Mouse (Mus musculus) liver, embryonic 15.5 days (tissue): ENCODE results near the gene Ctxn1. TPM values are rescaled to one million over a fixed set of nuclear protein-coding genes. Genes with fewer than 3 reads are reported as not detected.
"Not testable (repeated sequence)": the region's sequence is repeated elsewhere in the genome, so short reads cannot be mapped to it uniquely, and the experiment has no call there.

ENCODE experiments used
- ATAC-seq: fragments of 200-750 bp; cut with Nextera tagmentation; 2 replicates; pipeline ENCODE4 v1.8.0; 2017; ENCODE audit warnings: moderate number of reproducible peaks, mild to moderate bottlenecking, moderate library complexity; ENCODE audit not compliant: insufficient read depth
- H3K27ac ChIP-seq: fragments of 300-500 bp; sonication (generic); replicated peaks from 2 replicates; pipeline ENCODE4 v1.5.1; 2015; ENCODE audit warnings: mild to moderate bottlenecking, inconsistent platforms
- H3K27me3 ChIP-seq: fragments of 300-500 bp; sonication (generic); 2 replicates; pipeline ENCODE4 v1.6.1; 2015; ENCODE audit warnings: mild to moderate bottlenecking, inconsistent platforms
- H3K36me3 ChIP-seq: fragments of 300-500 bp; sonication (generic); replicated peaks from 2 replicates; pipeline ENCODE4 v1.6.1; 2015; ENCODE audit warnings: moderate library complexity, mild to moderate bottlenecking, inconsistent platforms
- H3K4me1 ChIP-seq: fragments of 300-500 bp; sonication (generic); replicated peaks from 2 replicates; pipeline ENCODE4 v1.6.1; 2015; ENCODE audit warnings: inconsistent platforms
- H3K4me2 ChIP-seq: fragments of 300-500 bp; sonication (generic); 2 replicates; pipeline ENCODE4 v1.6.1; 2015; ENCODE audit warnings: moderate library complexity, mild to moderate bottlenecking, inconsistent platforms
- H3K4me3 ChIP-seq: fragments of 300-500 bp; sonication (generic); replicated peaks from 2 replicates; pipeline ENCODE4 v1.5.1; 2015; ENCODE audit warnings: mild to moderate bottlenecking, inconsistent platforms
- H3K9ac ChIP-seq: fragments of 300-500 bp; sonication (generic); 2 replicates; pipeline ENCODE4 v1.6.1; 2015; ENCODE audit warnings: moderate library complexity, mild to moderate bottlenecking, inconsistent platforms
- H3K9me3 ChIP-seq: fragments of 300-500 bp; sonication (generic); replicated peaks from 2 replicates; pipeline ENCODE4 v1.6.1; 2016; ENCODE audit warnings: inconsistent platforms
- WGBS: fragments of 180-500 bp; shearing (Covaris S2); methylation state at CpG from one replicate; pipeline ENCODE4 v1.1.7; 2015; ENCODE audit warnings: mixed read lengths; ENCODE audit not compliant: insufficient replicate concordance; 5-methylcytosine and 5-hydroxymethylcytosine counted together
- polyA plus RNA-seq: library from polyadenylated mRNA; unstranded; fragments of >200 nt; fragmentation: Nextera tagmentation; extraction: Ambion mirVana; gene quantifications from 2 replicates; pipeline ENCODE4 v1.2.1, GENCODE M21; 2015

Gene Ctxn1
- polyA plus RNA-seq, 1 experiment from 2014 or later: 2.4 TPM

DNA sequence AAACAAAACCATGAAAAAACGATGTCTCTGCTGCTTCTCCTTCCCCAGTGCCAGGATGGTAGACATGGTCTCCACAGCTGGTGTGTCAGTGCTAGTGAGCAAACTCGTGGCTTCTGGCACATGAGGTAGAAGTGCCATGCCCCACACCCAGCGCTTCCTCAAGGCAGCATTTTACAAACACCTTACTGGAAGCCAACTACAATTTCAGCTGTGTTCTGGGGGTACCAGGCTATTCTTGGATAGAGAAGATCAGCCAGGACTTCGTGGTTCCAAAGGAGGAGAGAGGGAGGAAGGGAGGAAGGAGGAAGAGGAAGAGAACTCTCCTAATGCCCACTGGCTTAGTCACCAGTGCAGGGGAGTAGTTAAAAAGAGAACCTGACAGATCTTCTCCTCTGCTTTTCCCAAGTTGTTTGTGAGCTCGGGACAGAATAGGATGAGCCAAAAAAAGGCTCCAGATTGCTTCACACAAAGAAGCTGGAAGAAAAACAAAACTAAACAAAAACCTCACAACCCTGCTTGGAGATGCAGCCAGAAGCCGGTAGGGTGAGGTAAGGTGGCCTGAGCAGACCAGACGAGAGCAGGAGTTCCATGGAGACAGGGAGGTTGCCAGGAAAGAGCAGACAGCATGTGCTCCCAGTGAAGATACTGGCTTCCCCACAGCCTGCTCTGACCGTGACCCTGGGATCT is 4.2 kb upstream of the Ctxn1 start:
- ATAC-seq: no peak
- no peaks in the 10 kb centered on the region for H3K9me3 ChIP-seq
- peaks cover 17% of the 10 kb centered on the region for H3K4me1 ChIP-seq
- H3K4me3 ChIP-seq: no peak overlapping the region
- H3K27ac ChIP-seq: no peak overlapping the region
- no peaks in the 10 kb centered on the region for H3K27me3 ChIP-seq
- 63% methylated on average over 8 of the region's 8 CpGs for WGBS
- no peak overlapping the region for H3K4me2 ChIP-seq
- H3K9ac ChIP-seq: no peak overlapping the region
- peaks cover 88% of the 10 kb centered on the region for H3K36me3 ChIP-seq

DNA sequence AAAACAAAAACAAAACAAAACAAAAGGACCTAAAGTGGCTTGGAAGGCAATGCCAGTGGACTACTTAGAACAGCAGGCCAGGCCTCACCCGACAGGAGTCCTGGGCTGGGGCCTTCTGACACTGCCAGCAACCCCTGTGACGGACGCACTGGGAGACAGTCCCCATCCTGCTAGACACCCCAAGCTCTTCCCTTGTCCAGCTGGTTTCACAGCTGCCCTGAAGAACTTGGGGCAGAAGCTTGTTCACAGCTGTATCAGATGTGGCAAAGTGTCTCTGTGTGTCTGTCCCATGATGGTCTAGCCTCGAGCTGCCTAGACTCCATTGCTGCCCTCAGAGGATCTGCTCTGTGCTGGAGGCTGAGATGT is 714 bp upstream of the Ctxn1 start:
- Histone ChIP-seq H3K4me1 (peaks cover 22% of the 10 kb centered on the region), H3K27ac (no peak overlapping the region), H3K4me3 (no peak overlapping the region), H3K27me3 (no peaks in the 10 kb centered on the region), H3K9me3 (no peaks in the 10 kb centered on the region), H3K36me3 (peaks cover 70% of the 10 kb centered on the region), H3K4me2 (peak overlapping the region; percentile 100; the same call in 1 of the 2 replicates), H3K9ac (no peak overlapping the region)
- ATAC-seq: no peak
- WGBS: 80% methylated on average over 4 of the region's 4 CpGs

DNA sequence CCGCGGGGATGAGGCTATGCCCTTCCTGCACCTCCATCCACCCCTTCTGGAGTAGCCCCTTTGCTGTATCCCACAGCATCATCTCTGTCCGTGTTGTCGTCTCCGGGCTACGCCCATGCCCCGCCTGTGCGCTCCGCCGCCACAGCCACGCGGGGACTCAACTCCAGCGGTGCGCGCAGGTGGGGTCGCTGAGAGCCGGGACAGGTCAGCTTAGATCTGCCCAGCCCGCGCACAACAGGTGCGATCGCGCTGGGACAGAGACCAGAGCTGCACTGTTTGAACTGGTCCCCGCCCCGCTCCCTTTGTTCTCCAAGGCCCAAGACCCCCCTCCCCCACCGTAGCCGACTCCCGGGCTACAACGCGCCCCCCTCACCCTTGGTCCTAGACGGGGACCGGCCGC is 396 bp downstream of the Ctxn1 start:
- no peaks in the 10 kb centered on the region for H3K9me3 ChIP-seq
- H3K9ac ChIP-seq: peak overlapping the region; percentile 54
- ATAC-seq: peak; percentile 56
- peak overlapping the region; percentile 29 for H3K27ac ChIP-seq
- peaks cover 30% of the 10 kb centered on the region for H3K4me1 ChIP-seq
- no peaks in the 10 kb centered on the region for H3K27me3 ChIP-seq
- peaks cover 65% of the 10 kb centered on the region for H3K36me3 ChIP-seq
- WGBS: under 1% methylated on average over 32 of the region's 32 CpGs
- peak overlapping the region; percentile 100 for H3K4me2 ChIP-seq
- H3K4me3 ChIP-seq: peak overlapping the region; percentile 64

DNA sequence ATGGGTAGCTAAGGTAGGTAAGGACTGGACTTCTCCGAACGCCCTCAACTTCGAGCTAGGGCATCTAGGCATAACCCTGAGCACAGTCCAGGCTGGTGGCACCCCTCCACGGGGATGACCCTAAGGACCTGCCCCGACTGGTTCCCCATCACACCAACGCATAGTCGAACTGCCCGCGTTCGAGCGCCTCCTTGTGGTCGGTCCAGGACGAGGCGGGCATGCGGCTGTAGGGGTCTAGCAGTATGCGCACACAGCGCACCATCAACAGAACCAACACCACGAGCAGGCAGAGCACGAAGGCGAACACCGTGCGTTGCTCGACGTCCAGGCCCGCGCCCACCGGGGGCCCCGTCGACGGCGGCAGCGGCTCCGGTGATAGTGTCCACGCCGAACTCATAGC is 841 bp downstream of the Ctxn1 start:
- Histone ChIP-seq H3K27me3 (no peaks in the 10 kb centered on the region), H3K4me1 (peaks cover 34% of the 10 kb centered on the region), H3K36me3 (peaks cover 61% of the 10 kb centered on the region), H3K4me2 (peak overlapping the region; percentile 100), H3K9me3 (no peaks in the 10 kb centered on the region), H3K4me3 (peak overlapping the region; percentile 64), H3K9ac (peak overlapping the region; percentile 54), H3K27ac (peak overlapping the region; percentile 29; the same call in 1 of the 2 replicates)
- 3% methylated on average over 35 of the region's 35 CpGs for WGBS
- ATAC-seq: peak; percentile 26

DNA sequence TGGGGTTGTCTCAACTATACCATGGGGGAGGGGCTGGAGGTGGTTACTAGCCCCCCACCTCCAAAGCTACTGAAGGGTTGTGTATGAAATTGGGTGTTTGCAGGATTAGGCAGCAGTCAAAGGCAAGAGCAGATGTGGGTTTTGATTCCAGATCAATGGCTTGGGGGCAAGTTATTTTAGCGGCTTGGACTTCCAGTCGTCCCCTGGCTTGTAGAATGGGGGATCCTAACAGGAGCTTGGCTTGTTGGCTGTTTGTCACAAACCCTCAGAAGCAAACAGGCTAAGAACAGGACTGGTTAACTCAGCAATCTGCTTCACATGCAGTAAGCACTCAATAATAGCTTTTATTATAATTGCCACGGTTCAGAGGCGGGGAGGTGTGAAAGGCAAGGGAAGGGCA is 1.7 kb downstream of the Ctxn1 start:
- Histone ChIP-seq H3K27ac (no peak overlapping the region), H3K4me1 (peaks cover 38% of the 10 kb centered on the region), H3K4me3 (no peak overlapping the region), H3K27me3 (no peaks in the 10 kb centered on the region), H3K9ac (no peak overlapping the region), H3K4me2 (no peak overlapping the region), H3K36me3 (peaks cover 53% of the 10 kb centered on the region), H3K9me3 (no peaks in the 10 kb centered on the region)
- 82% methylated on average over 4 of the region's 4 CpGs for WGBS
- no peak for ATAC-seq

DNA sequence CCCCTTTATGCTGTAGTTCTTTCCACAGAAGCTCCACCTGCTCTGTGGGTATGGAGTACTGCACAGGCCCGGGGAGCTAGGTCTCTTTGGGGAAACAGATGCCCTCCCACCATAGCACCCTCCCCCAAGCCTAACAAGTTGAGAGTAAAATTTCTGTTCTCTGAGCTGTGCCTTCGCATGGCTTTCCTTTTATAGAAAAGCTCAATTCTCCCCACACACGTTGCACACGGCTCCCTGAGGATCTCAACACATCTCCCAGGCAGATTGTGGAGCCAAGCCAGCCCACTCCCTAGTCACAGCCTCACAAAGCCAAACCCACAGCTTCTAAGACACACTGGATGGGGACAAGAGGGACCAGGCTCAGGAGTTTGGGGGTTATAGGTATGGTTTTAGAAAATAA is 2.2 kb downstream of the Ctxn1 start:
- no peak overlapping the region for H3K27ac ChIP-seq

DNA sequence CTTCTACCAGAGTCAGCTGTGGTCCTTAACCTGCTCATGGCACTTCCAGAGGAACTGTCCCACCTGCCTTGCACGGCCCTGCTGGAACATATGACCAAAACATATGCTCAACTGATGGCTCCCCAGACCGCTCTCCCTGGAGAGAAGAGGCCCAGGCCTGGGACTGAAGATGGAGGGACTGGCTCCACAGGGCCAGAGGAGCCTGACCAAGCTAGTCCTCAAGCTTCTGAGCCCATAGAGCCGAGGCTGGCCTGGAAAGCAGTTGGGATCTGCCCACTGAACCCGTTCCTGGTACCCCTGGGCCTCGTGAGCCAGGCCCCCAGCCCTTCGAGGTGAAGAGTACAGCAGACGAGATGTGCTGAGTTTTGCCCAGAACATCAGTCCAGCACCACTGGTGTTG is 3.6 kb downstream of the Ctxn1 start:
- H3K4me2 ChIP-seq, H3K27ac ChIP-seq, H3K9ac ChIP-seq, ATAC-seq, H3K9me3 ChIP-seq, H3K27me3 ChIP-seq, H3K4me3 ChIP-seq: not testable (repeated sequence)
- Histone ChIP-seq H3K4me1 (peaks cover 49% of the 10 kb centered on the region), H3K36me3 (peaks cover 34% of the 10 kb centered on the region)
- 70% methylated on average over 7 of the region's 7 CpGs for WGBS

More for the DNA sequence above, 2.2 kb downstream of the Ctxn1 start:
- no peak overlapping the region for H3K4me3 ChIP-seq
- no peak for ATAC-seq
- H3K4me1 ChIP-seq: peaks cover 43% of the 10 kb centered on the region
- peaks cover 49% of the 10 kb centered on the region for H3K36me3 ChIP-seq
- no peak overlapping the region for H3K9ac ChIP-seq
- H3K4me2 ChIP-seq: no peak overlapping the region
- WGBS: 60% methylated on average over 4 of the region's 4 CpGs
- no peaks in the 10 kb centered on the region for H3K9me3 ChIP-seq
- H3K27me3 ChIP-seq: no peaks in the 10 kb centered on the region

DNA sequence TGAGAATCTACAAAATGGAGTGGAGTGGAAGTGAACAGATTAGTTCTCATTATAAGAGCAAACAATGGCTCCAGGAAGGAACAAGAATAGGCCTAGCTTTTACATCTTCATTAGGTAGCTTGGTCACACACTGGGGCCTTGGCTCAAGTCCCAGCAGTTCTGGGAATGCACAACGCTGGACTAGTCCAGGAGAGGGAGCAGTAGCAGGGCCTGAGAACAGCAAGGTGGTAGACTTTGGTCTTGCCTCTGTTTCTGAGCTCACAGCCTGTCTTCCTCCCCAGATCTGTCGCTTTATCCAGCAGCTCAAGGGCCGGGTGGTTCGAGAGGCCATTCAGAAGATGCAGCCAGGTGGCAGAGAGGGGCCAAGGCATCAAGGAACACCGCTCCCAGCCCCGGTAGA is 5.1 kb downstream of the Ctxn1 start:
- Histone ChIP-seq H3K4me1 (peaks cover 44% of the 10 kb centered on the region), H3K9me3 (no peaks in the 10 kb centered on the region), H3K27ac (no peak overlapping the region), H3K4me3 (peak overlapping the region; percentile 92), H3K4me2 (peak overlapping the region; percentile 92), H3K9ac (no peak overlapping the region; the same call in 1 of the 2 replicates), H3K36me3 (peaks cover 24% of the 10 kb centered on the region), H3K27me3 (no peaks in the 10 kb centered on the region)
- WGBS: 71% methylated on average over 6 of the region's 6 CpGs
- no peak for ATAC-seq

DNA sequence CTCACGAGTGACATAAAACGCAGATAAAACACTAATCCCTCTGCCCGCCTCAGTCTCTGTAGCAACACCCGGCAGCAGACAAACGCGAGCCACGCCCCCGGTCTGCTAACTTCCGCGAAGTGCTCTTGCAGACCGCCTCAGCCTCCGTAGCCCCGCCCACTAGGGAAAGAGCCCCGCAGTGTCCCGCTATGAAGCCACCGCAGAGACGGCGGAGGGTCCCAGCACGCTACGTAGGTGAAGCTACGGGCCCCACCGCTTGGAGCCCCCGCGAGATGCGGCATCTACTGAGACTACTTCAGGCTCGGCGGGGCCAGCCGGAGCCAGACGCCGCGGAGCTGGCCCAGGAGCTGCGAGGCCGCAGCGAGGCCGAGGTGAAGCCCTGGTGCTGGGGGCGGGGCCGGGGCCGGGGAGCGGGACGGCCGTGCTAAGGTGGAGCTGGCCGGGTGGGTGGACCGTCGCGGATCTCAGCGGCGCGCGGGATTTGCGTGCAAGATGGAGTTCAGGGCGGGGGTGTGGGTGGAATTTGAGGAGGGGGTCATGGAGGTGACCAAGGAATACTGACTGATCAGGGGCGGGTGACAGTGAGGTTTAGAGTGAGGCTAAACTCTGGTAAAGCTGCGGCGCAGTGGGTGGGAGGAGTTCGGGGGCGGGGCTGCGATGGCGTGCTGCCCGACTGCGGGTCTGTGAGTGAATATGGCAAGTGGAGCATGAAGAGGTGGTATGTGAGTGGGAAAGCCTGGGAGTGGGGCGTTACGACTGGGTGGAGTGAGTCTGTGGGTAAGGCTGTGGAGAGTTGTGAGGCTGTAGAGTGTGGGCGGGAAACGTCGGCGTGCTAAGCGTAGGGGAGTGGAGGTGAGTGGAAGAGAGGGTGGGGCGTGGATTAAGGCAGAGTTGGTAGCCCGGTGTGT is 5.9 kb downstream of the Ctxn1 start, which contains the start of gene Snapc2:
Snapc2 (plus strand) TSS at position 147 of the 908 bp plus-strand sequence.
- Histone ChIP-seq H3K9me3 (no peaks in the 10 kb centered on the region), H3K27me3 (no peaks in the 10 kb centered on the region), H3K36me3 (peaks cover 24% of the 10 kb centered on the region), H3K9ac (peak within 1 kb of the TSS; percentile 89), H3K27ac (peak within 1 kb of the TSS; percentile 85), H3K4me1 (peaks cover 36% of the 10 kb centered on the region), H3K4me3 (peak within 1 kb of the TSS; percentile 92), H3K4me2 (peak within 1 kb of the TSS; percentile 92)
- under 1% methylated on average over 69 of the region's 69 CpGs for WGBS
- peak; percentile 94 for ATAC-seq

DNA sequence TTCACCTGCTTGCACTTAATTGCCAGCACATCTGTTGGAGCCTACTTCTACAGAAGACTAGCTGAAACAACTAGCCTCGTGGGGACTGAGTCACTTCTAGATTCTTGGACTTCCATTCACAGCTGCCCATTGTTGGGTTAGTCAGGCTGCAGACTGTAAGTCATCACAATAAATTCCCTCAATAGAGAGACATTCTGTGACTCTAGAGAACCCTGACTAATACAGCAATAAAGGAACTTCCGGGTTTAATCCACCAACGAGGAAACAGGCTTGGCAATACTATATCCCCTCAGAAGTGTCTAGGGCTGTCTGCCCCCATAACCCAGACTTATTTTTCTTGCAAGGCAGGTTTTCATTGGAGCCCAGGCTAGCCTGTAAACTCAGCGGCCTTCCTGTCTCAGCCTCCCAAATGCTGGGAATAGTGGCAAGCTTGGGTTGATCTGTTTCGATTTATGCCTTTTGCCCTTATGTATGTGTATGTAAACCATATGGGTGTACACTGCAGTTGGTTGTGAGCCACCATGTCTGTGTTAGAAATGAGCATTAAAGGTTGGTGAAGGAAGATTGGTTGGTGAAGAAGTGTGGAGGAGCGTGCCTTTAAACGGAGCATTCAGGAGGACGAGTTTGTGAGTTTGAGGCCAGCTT is 6.8 kb downstream of the Ctxn1 start:
- H3K36me3 ChIP-seq: peaks cover 29% of the 10 kb centered on the region
- WGBS: 30% methylated on average over 8 of the region's 8 CpGs
- H3K4me1 ChIP-seq: peaks cover 35% of the 10 kb centered on the region
- H3K9me3 ChIP-seq: no peaks in the 10 kb centered on the region
- H3K27me3 ChIP-seq: no peaks in the 10 kb centered on the region
- ATAC-seq: no peak
- H3K4me2 ChIP-seq: peak overlapping the region; percentile 92
- H3K9ac ChIP-seq: peak overlapping the region; percentile 89
- peak overlapping the region; percentile 85; the same call in 1 of the 2 replicates for H3K27ac ChIP-seq
- H3K4me3 ChIP-seq: peak overlapping the region; percentile 92
